Mouse (Mus musculus) adrenal gland, postnatal 14 days (tissue): ENCODE measurements at regions not wholly inside any gene's neighbourhood (a gene's known extent, or its start where the extent isn't known, plus 50 kb on each side); places are given as distances from the start of the nearest gene placed in this dataset.

Source experiments
- DNase-seq: peaks from one replicate; pipeline ENCODE4 v3.0.0; 2021; ENCODE audit warnings: mixed read lengths

DNA sequence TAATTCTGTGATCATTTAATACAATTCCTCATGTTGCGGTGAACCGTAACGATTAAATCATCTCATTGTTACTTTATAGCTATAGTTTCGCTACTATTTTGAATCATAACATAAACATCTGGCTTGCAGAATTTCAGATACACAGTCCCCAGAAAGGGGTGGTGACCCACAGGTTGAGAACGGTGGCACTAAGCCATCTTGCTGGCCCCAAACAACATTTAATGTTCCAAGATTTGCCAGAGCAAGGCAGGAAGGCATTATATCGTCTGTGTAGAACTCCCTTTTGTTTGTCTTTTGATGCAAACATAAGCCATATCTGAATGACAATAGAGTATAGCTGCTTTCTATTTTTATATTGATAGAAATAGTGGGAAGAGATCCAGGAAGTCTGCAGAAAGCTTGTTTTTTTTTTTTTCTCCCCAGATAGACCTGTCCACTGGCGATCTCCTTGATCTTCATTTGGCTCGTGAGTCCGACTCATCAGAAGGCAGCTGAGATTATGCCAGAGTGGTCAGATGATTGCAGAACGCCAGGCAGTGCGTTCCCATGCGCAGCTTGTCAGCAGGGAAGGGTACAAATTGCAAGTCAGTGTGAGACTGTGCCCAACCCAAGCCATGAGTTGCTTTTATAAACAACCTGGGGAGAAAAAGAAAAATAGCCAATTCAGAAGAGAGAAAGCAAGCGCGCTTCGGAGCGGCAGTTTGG lies 213.9 kb downstream of the Dok5 start:
- DNase-seq, result no peak

DNA sequence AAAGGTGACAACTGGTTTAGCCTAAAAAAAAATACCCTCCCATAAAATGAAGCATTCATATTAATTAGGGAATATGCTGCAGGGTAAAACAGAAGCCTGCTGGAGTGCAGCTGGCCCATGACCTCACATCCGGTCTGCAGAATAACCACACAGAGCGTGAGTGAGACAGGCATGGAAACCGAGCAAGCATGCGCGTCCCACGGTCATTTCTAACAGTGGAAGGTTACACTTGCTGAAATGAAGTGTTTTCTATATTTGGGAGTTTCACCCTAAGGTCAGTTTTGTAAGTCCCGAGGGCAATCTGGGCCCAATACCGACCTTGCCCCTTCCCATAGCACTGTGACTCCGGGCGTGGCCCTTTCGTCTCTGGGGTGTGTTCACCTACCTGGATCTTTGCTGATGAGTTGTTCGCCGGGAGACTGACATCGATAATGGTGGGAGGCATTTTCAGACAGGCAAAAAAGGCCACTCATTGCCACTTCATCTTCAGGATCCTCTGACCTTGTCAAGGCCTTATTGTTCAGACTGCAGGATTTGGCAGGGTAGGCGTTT lies 214.6 kb downstream of the Dok5 start:
- DNase-seq, result peak; percentile 10

GRCm38 (mm10) chr2:170947236-170947635 lies 215.6 kb downstream of the Dok5 start:
- DNase-seq, result peak; percentile 34

- no peak for DNase-seq
These were observed 223.0 kb downstream of the Dok5 start for GRCm38 (mm10) chr2:170954626-170955025.

DNA sequence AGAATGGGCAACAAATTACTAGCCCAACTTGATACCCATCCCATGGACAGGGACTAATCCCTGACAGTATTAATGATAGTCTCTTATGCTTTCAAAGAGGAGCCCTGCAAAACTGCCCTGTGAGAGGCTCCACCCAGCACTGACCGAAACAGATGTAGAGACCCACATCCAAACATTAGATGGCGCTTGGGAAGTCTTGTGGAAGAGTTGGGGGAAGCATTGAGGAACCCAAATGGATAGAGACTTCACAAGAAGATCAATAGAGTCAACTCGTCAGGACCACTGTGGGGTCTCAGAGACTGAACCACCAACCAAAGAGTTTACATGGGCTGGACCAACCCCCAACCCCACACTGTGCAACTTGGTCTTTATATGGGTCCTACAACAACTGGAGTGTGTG lies 225.2 kb downstream of the Dok5 start:
- no peak for DNase-seq

GRCm38 (mm10) chr2:170960396-170960795 lies 228.8 kb downstream of the Dok5 start:
- no peak for DNase-seq

GRCm38 (mm10) chr2:170962481-170962880 lies 230.9 kb downstream of the Dok5 start:
- DNase-seq, result no peak

DNA sequence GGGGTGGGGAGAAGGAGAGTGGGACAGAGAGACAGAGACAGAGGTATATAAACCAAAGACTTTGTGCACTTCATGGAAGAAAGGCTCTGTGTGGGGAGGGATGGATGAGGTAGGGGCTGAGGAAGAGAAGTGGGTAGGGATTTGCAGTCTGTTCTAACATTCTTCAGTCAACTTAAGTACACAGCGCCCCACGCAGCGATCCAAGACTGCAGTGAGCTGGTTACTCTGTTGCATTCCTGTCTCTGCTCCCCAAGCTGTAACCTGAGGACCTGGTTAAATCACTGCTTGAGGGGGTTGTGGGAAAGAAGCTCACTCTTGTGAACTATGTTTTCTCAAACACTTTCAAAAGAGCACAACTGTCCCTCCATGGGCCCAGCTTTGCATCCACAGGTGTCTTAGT lies 237.8 kb downstream of the Dok5 start:
- DNase-seq, result no peak

DNA sequence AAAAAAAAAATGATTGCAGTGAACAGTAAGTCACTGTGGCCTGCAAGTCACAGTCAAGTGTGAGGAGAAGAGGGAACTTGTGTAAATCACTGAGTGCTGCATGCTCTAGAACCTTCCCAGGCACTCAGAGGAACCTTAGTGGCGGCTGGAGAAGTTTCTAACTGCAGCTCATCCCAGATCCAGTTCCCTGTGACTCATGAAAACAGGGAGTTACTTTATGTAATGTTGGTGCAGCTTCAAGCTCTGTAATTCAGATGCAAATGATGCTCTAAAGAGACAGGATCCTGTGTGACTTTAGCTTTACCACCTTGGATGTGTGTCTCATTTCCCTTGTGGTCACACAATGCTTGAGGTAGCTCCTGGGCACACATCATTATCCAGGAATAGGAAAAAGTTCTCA lies 253.8 kb downstream of the Dok5 start:
- DNase-seq, result no peak

DNA sequence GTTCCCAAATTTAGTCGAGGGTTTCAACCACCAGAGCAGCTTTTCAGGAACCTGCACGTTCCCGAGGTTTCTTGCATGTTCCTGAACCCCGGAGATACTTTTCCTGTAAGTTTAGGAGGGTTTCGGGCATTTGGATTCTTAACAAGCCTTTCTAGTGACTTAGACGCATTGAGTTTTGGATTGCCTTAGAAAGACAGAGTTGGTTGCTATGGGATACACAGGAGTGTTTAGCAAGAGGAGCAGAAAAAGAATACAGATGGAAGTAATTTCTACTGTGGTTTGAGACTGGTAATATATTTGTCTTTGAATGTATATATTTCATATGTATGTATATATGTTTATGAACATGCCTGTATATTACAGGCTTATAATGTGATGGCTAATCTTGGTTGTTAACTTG lies 266.8 kb downstream of the Dok5 start:
- no peak for DNase-seq

DNA sequence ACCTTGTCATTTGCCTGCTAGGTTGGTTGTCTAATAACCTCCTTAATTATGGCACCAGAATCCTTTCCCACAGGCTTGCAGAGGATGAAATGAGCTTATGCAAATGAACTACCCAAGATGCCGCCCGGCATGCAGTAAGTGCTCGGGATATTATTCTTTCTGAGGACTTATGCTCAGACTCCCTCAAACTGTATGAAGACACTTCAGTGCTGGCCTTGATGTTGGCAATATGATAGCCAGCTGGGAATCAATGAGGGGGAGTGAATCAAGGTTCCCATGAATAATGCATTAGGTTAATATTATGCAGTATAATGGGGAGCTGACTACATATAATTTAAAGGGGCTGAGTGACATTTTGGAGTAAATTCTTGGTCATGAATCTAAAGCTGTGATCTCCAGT lies 268.6 kb downstream of the Dok5 start:
- no peak for DNase-seq

- no peak for DNase-seq
These were observed 296.9 kb downstream of the Dok5 start for GRCm38 (mm10) chr2:171028481-171028880.
